Mouse (Mus musculus) ovary, adult 2 months (tissue): ENCODE data around the gene Angptl1. TPM values are rescaled to one million over a fixed set of nuclear protein-coding genes. Genes with fewer than 3 reads are reported as not detected.

Source experiments
- polyA plus RNA-seq: library from polyadenylated mRNA; depleted of rRNA; stranded (reverse); fragments of >200 nt; gene quantifications from 2 replicates; pipeline ENCODE4 v1.2.3, GENCODE M21; 2012; rRNA removed

Gene Angptl1
- 5.6 and 8.7 TPM in 2 replicates for polyA plus RNA-seq

GRCm38 (mm10) chr1:156838177-156838576 lies at the start of gene Angptl1:
Angptl1 (plus strand) TSS chr1:156838562.

Other genes with a start within 250 kb of the Angptl1 start
- gene Tor3a, start 164.2 kb upstream of the Angptl1 start, polyA plus RNA-seq, result 37.5 and 38.7 TPM in 2 replicates
- gene Fam20b, start 119.5 kb upstream of the Angptl1 start, polyA plus RNA-seq, result 24.5 and 25.6 TPM in 2 replicates
- gene Ralgps2, start 101.1 kb downstream of the Angptl1 start, polyA plus RNA-seq, result 8.1 and 11.7 TPM in 2 replicates